Mouse (Mus musculus): ENCODE measurements at regions not wholly inside any gene's neighbourhood (a gene's known extent, or its start where the extent isn't known, plus 50 kb on each side); places are given as distances from the start of the nearest gene placed in this dataset.

- DNase-seq (ENCODE audit: low read depth, low spot score), result no peak
Measured at GRCm38 (mm10) chr13:20661243-20661642, 132.7 kb upstream of the Aoah start.

- DNase-seq (ENCODE audit: low read depth, low spot score), result no peak
Measured at GRCm38 (mm10) chr13:20678754-20679153, 115.2 kb upstream of the Aoah start.

- peak; percentile 24 for DNase-seq (ENCODE audit: low read depth, low spot score)
Measured at GRCm38 (mm10) chr13:20686914-20687313, 107.0 kb upstream of the Aoah start.

- peak; percentile 70 for DNase-seq (ENCODE audit: low read depth, low spot score)
Measured at GRCm38 (mm10) chr13:20687453-20687852, 106.5 kb upstream of the Aoah start.

GRCm38 (mm10) chr13:20711486-20711885 lies 82.4 kb upstream of the Aoah start:
- peak; percentile 55 for DNase-seq (ENCODE audit: low read depth, low spot score)

GRCm38 (mm10) chr13:20723326-20724120 lies 70.4 kb upstream of the Aoah start:
- peak; percentile 11 for DNase-seq (ENCODE audit: low read depth, low spot score)

- no peak for DNase-seq (ENCODE audit: low read depth, low spot score)
Measured at GRCm38 (mm10) chr13:20724419-20724818, 69.5 kb upstream of the Aoah start.

GRCm38 (mm10) chr13:20725556-20725955 lies 68.4 kb upstream of the Aoah start:
- peak; percentile 24 for DNase-seq (ENCODE audit: low read depth, low spot score)

- DNase-seq (ENCODE audit: low read depth, low spot score), result no peak
Measured at GRCm38 (mm10) chr13:20728064-20728463, 65.8 kb upstream of the Aoah start.

GRCm38 (mm10) chr13:20733046-20733445 lies 60.9 kb upstream of the Aoah start:
- DNase-seq (ENCODE audit: low read depth, low spot score), result no peak

- DNase-seq (ENCODE audit: low read depth, low spot score), result no peak
Measured at GRCm38 (mm10) chr13:20734283-20734682, 59.6 kb upstream of the Aoah start.

GRCm38 (mm10) chr13:20736609-20737008 lies 57.3 kb upstream of the Aoah start:
- DNase-seq (ENCODE audit: low read depth, low spot score), result peak; percentile 72
